Comparison of ENCODE assay signal across 14 mouse cellular contexts in genomic region chr8:11252235-11252774, GRCm38 (mm10).
A peak's percentile ranks its signal among the peaks of the same experiment; 100 is the strongest.
DNase-seq lines count a peak whose midpoint lies in the region; ATAC-seq and TF ChIP-seq lines count a peak whose summit lies in the region.
"Had no signal": no experiment of that assay in that cellular context is flagged by ENCODE, and none has a peak within 500 bp of the region (broad histone marks: within the 10 kb centered on the region; RNA-seq: fewer than 3 reads in every experiment).

No protein-coding gene starts in this region.

- H3K9ac ChIP-seq in lung, embryonic 14.5 days = no peak overlapping the region
- no peak overlapping the region for H3K9ac ChIP-seq in heart, embryonic 16.5 days (ENCODE audit: low read length)
- H3K9ac ChIP-seq: limb, embryonic 15.5 days had no signal

- no peaks in the 10 kb centered on the region for H3K9me3 ChIP-seq in lung, embryonic 14.5 days (ENCODE audit: low read depth, low read length)
- H3K9me3 ChIP-seq in heart, embryonic 16.5 days (replicated peaks; ENCODE audit: control insufficient read depth, low read length) = no peaks in the 10 kb centered on the region
- H3K9me3 ChIP-seq: limb, embryonic 15.5 days; megakaryocyte, embryonic 14.5 days had no signal

- 45% methylated on average over 7 of the region's 7 CpGs for WGBS in lung, embryonic 14.5 days
- 21% methylated on average over 7 of the region's 7 CpGs for WGBS in heart, embryonic 16.5 days

- intact Hi-C loops in heart, postnatal 25 days (cut with DNase I) = loop anchor here (2.0 kb wide), 2 partner anchors 60 to 168 kb away; partner anchors contain the start of genes Col4a1 and Col4a2
- intact Hi-C loops in left cerebral cortex, adult 2 months (cut with DNase I) = loop anchor here (2.0 kb wide), 1 partner anchor 60 kb away; the partner anchor contains the start of genes Col4a1 and Col4a2

- peak; percentile 28; the same call in 1 of the 2 replicates for ATAC-seq in lung, embryonic 14.5 days (ENCODE audit: insufficient read depth)
- ATAC-seq in heart, embryonic 16.5 days (replicated peaks; ENCODE audit: extremely low read depth, insufficient read depth, low FRiP score) = peak; percentile 57

- H3K36me3 ChIP-seq in lung, embryonic 14.5 days (ENCODE audit: insufficient read depth) = no peaks in the 10 kb centered on the region
- no peaks in the 10 kb centered on the region for H3K36me3 ChIP-seq in heart, embryonic 16.5 days (ENCODE audit: control insufficient read depth, insufficient read depth)
- H3K36me3 ChIP-seq: limb, embryonic 15.5 days had no signal

- peak overlapping the region; percentile 0; the same call in 1 of the 2 replicates for H3K27ac ChIP-seq in lung, embryonic 14.5 days (ENCODE audit: low read depth)
- H3K27ac ChIP-seq in heart, embryonic 16.5 days (ENCODE audit: low read length) = peak overlapping the region; percentile 64
- H3K27ac ChIP-seq in left cerebral cortex, adult 2 months = no peak overlapping the region
- H3K27ac ChIP-seq: limb, embryonic 15.5 days had no signal

- DNase-seq in heart, adult 18-20 months = peak; percentile 50 to 61
- no peak for DNase-seq in heart, postnatal 25 days (ENCODE audit: low spot score)
- peak; percentile 43 for DNase-seq in lung, embryonic 14.5 days
- no peak for DNase-seq in lung, postnatal 36 days
- DNase-seq in kidney, postnatal 36 days = peak; percentile 51 to 63
- DNase-seq in left cerebral cortex, adult 2 months (ENCODE audit: extremely low spot score in 1 of 2, low spot score in 2 of 2) = no peak
- DNase-seq in thymus, postnatal 36 days = no peak
- DNase-seq: B cell, adult 2 months; cerebellum, adult 11 months; layer of hippocampus, postnatal 36 days; thymus, postnatal 25 days had no signal

- no peak for TF ChIP-seq CTCF in lung, embryonic 14.5 days (IDR thresholded peaks at IDR 0.05; ENCODE audit: low read depth)
- no peak for TF ChIP-seq CTCF in left cerebral cortex, adult 2 months (IDR thresholded peaks at IDR 0.05)

- no peak overlapping the region for H3K4me3 ChIP-seq in lung, embryonic 14.5 days (ENCODE audit: low read depth, low read length)
- no peak overlapping the region for H3K4me3 ChIP-seq in heart, embryonic 16.5 days (ENCODE audit: low read length)
- no peak overlapping the region for H3K4me3 ChIP-seq in left cerebral cortex, adult 2 months
- H3K4me3 ChIP-seq: limb, embryonic 15.5 days; megakaryocyte, embryonic 14.5 days had no signal

- H3K4me2 ChIP-seq in lung, embryonic 14.5 days = no peak overlapping the region
- no peak overlapping the region for H3K4me2 ChIP-seq in heart, embryonic 16.5 days (ENCODE audit: low read depth, low read length)
- H3K4me2 ChIP-seq: limb, embryonic 15.5 days had no signal

- peaks cover 42% of the 10 kb centered on the region for H3K4me1 ChIP-seq in lung, embryonic 14.5 days (ENCODE audit: insufficient read depth)
- H3K4me1 ChIP-seq in heart, embryonic 16.5 days (ENCODE audit: control insufficient read depth, insufficient read depth, low read length) = peaks cover 50% of the 10 kb centered on the region

- no peaks in the 10 kb centered on the region for H3K27me3 ChIP-seq in lung, embryonic 14.5 days (ENCODE audit: insufficient read depth, low read length)
- H3K27me3 ChIP-seq in heart, embryonic 16.5 days (ENCODE audit: control insufficient read depth, insufficient read depth, low read length) = no peaks in the 10 kb centered on the region
- H3K27me3 ChIP-seq: limb, embryonic 15.5 days had no signal

Comparison
In these comparisons a context has a peak if more than half of its experiments do, and no peak if none do; other contexts are left out.
1. DNase-seq: peak in heart, adult 18-20 months (2 of 2), lung, embryonic 14.5 days (single experiment) and kidney, postnatal 36 days (2 of 2); none in heart, postnatal 25 days (single experiment), lung, postnatal 36 days (single experiment), left cerebral cortex, adult 2 months (0 of 2) and thymus, postnatal 36 days (0 of 2).